ENCODE assay signal across 11 mouse cellular contexts in genomic region chr2:96707772-96708350, GRCm38 (mm10).
DNase-seq lines count a peak whose midpoint lies in the region; ATAC-seq and TF ChIP-seq lines count a peak whose summit lies in the region.
"Had no signal": no experiment of that assay in that cellular context is flagged by ENCODE, and none has a peak within 500 bp of the region (broad histone marks: within the 10 kb centered on the region; RNA-seq: fewer than 3 reads in every experiment).

No protein-coding gene starts in this region.

- H3K27ac ChIP-seq in hindbrain, postnatal 0 days, result no peak overlapping the region
- H3K27ac ChIP-seq in hindbrain, embryonic 13.5 days, result no peak overlapping the region
- H3K27ac ChIP-seq in stomach, postnatal 0 days (replicated peaks), result no peak overlapping the region
- H3K27ac ChIP-seq: liver, embryonic 12.5 days had no signal

- no peaks in the 10 kb centered on the region for H3K27me3 ChIP-seq in hindbrain, postnatal 0 days (ENCODE audit: insufficient read depth, low read length)
- no peaks in the 10 kb centered on the region for H3K27me3 ChIP-seq in hindbrain, embryonic 13.5 days
- H3K27me3 ChIP-seq in stomach, postnatal 0 days (ENCODE audit: control insufficient read depth, insufficient read depth, low read length), result no peaks in the 10 kb centered on the region
- H3K27me3 ChIP-seq: liver, embryonic 12.5 days had no signal

- peak; percentile 47 for TF ChIP-seq CTCF in hindbrain, postnatal 0 days (IDR thresholded peaks at IDR 0.05; ENCODE audit: low read depth)
- peak; percentile 50 for TF ChIP-seq CTCF in stomach, postnatal 0 days (IDR thresholded peaks at IDR 0.05; ENCODE audit: low read depth)

- no peak for ATAC-seq in hindbrain, postnatal 0 days
- no peak for ATAC-seq in hindbrain, embryonic 13.5 days (ENCODE audit: low FRiP score)
- ATAC-seq in stomach, postnatal 0 days (ENCODE audit: low FRiP score, low TSS enrichment), result no peak
- ATAC-seq: liver, embryonic 12.5 days had no signal

- TF ChIP-seq EP300 in stomach, postnatal 0 days (optimal IDR thresholded peaks at IDR 0.05), result no peak

- DNase-seq in hindbrain, postnatal 0 days (ENCODE audit: low spot score), result peak; percentile 43
- DNase-seq in right cerebral cortex, adult 18-20 months, result peak; percentile 18
- no peak for DNase-seq in right cerebral cortex, postnatal 25 days
- DNase-seq in cerebellum, adult 9-10 months, result peak; percentile 48
- no peak for DNase-seq in stomach, postnatal 0 days (ENCODE audit: low spot score)
- DNase-seq in spleen, postnatal 36 days (ENCODE audit: low spot score in 2 of 2), result no peak
- no peak for DNase-seq in spleen, adult 18-20 months
- DNase-seq: kidney, adult 9 months; thymus, postnatal 25 days had no signal

- no peaks in the 10 kb centered on the region for H3K36me3 ChIP-seq in hindbrain, postnatal 0 days (ENCODE audit: insufficient read depth, low read length)
- H3K36me3 ChIP-seq in hindbrain, embryonic 13.5 days, result no peaks in the 10 kb centered on the region
- no peaks in the 10 kb centered on the region for H3K36me3 ChIP-seq in stomach, postnatal 0 days (ENCODE audit: control insufficient read depth, insufficient read depth, low read length)
- H3K36me3 ChIP-seq: liver, embryonic 12.5 days had no signal

- no peak overlapping the region for H3K9ac ChIP-seq in hindbrain, postnatal 0 days (replicated peaks; ENCODE audit: low read length)
- no peak overlapping the region for H3K9ac ChIP-seq in hindbrain, embryonic 13.5 days
- no peak overlapping the region for H3K9ac ChIP-seq in stomach, postnatal 0 days (ENCODE audit: low read length)
- H3K9ac ChIP-seq: liver, embryonic 12.5 days had no signal

- no peak overlapping the region for H3K4me3 ChIP-seq in hindbrain, postnatal 0 days (ENCODE audit: low read length)
- no peak overlapping the region for H3K4me3 ChIP-seq in hindbrain, embryonic 13.5 days
- no peak overlapping the region for H3K4me3 ChIP-seq in stomach, postnatal 0 days (ENCODE audit: low read depth, low read length)
- H3K4me3 ChIP-seq: liver, embryonic 12.5 days had no signal

- 68% methylated on average over 4 of the region's 4 CpGs for WGBS in hindbrain, postnatal 0 days
- 67% methylated on average over 4 of the region's 4 CpGs for WGBS in hindbrain, embryonic 13.5 days
- WGBS in stomach, postnatal 0 days, result 58% methylated on average over 4 of the region's 4 CpGs

- no peaks in the 10 kb centered on the region for H3K9me3 ChIP-seq in hindbrain, postnatal 0 days (ENCODE audit: low read length)
- H3K9me3 ChIP-seq in hindbrain, embryonic 13.5 days, result no peaks in the 10 kb centered on the region
- H3K9me3 ChIP-seq in stomach, postnatal 0 days (ENCODE audit: control insufficient read depth, low read length), result no peaks in the 10 kb centered on the region
- H3K9me3 ChIP-seq: liver, embryonic 12.5 days had no signal

- no peak overlapping the region for H3K4me2 ChIP-seq in hindbrain, postnatal 0 days (ENCODE audit: low read depth, low read length)
- no peak overlapping the region for H3K4me2 ChIP-seq in hindbrain, embryonic 13.5 days
- H3K4me2 ChIP-seq in stomach, postnatal 0 days (replicated peaks; ENCODE audit: low read depth), result no peak overlapping the region
- H3K4me2 ChIP-seq: liver, embryonic 12.5 days had no signal

- H3K4me1 ChIP-seq in hindbrain, postnatal 0 days (ENCODE audit: insufficient read depth, low read length), result no peaks in the 10 kb centered on the region
- no peaks in the 10 kb centered on the region for H3K4me1 ChIP-seq in hindbrain, embryonic 13.5 days (replicated peaks)
- H3K4me1 ChIP-seq in stomach, postnatal 0 days (replicated peaks; ENCODE audit: control insufficient read depth, insufficient read depth), result no peaks in the 10 kb centered on the region
- H3K4me1 ChIP-seq: liver, embryonic 12.5 days had no signal

Comparison
In these comparisons a context has a peak if more than half of its experiments do, and no peak if none do; other contexts are left out.
1. DNase-seq: peak in hindbrain, postnatal 0 days (single experiment), right cerebral cortex, adult 18-20 months (single experiment) and cerebellum, adult 9-10 months (single experiment); none in right cerebral cortex, postnatal 25 days (single experiment), stomach, postnatal 0 days (single experiment), spleen, postnatal 36 days (0 of 2) and spleen, adult 18-20 months (0 of 2).